Mouse (Mus musculus): ENCODE measurements around the gene Zdhhc23.

DNA sequence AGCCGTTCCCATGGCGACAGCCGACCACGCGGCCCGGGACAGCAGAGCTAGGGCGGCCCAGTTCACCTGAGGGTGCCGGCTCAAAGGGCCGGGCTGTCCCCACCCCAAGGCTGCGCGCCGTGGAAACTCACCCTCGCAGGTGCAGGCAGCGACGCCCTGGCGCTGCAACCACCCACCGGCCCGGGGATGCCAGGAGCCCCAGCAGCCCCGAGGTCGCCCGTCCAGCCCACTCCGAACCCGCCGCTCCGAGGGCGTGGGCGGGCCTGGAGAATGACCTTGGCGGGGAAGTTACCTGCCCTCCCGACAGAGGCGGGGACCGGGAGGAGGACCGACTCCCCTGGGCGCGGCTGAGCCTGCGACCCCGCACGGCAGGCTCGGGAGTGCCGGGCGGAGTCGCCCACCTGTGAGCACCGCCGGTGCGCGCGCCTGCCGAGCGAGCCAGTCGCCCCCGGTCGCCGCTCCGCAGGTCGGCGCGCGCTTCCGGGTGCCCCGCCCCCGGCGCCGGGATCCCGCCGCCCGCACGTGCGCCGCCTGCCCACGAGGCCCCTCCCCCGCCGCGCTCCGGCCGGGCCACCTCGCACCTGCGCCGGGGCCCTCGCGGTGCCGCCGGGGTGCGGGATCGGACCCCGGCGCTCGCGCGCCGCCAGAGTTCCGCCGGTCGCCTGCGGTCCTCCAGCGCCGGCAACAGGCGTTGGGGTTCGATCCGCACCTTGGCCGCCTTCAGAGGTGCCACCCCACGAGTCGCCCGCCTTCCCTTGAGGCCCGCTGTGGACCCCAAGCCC is at the start of gene Zdhhc23:
- no peak for TF ChIP-seq CTCF (IDR thresholded peaks at IDR 0.05; ENCODE audit: low read depth, low read length)
- no peak for TF ChIP-seq EP300 (IDR thresholded peaks at IDR 0.05; ENCODE audit: insufficient read depth, low read depth, low read length)
- TF ChIP-seq POLR2A (IDR thresholded peaks at IDR 0.05; ENCODE audit: insufficient read depth, low read length), result no peak
